In genomic region chr2:31446036-31446435, GRCm38 (mm10) we compare ENCODE assay signal across 29 mouse cellular contexts. TPM values are rescaled to one million over a fixed set of nuclear protein-coding genes. Genes with fewer than 3 reads are reported as not detected.
DNase-seq lines count a peak whose midpoint lies in the region; ATAC-seq and TF ChIP-seq lines count a peak whose summit lies in the region.
"Had no signal": no experiment of that assay in that cellular context is flagged by ENCODE, and none has a peak within 500 bp of the region (broad histone marks: within the 10 kb centered on the region; RNA-seq: fewer than 3 reads in every experiment).

No protein-coding gene starts in this region.

- H3K4me3 ChIP-seq in embryonic fibroblast, embryonic 13.5 days (ENCODE audit: insufficient read depth, low read length), result no peak overlapping the region
- H3K4me3 ChIP-seq: forebrain, embryonic 12.5 days; heart, embryonic 13.5 days; hindbrain, embryonic 10.5 days; liver, embryonic 12.5 days; midbrain, embryonic 10.5 days; midbrain, embryonic 15.5 days; myocyte; neural tube, embryonic 12.5 days had no signal

- DNase-seq in CD4-positive, CD25-positive, alpha-beta regulatory T cell, adult 2 months (ENCODE audit: low read depth, low spot score), result peak; percentile 45
- peak; percentile 19 for DNase-seq in CD4-positive helper T cell, adult 2 months (ENCODE audit: low read depth, low spot score)
- no peak for DNase-seq in urinary bladder, adult 2 months (ENCODE audit: low spot score)
- no peak for DNase-seq in MN1 (ENCODE audit: low spot score)
- no peak for DNase-seq in cerebellum, adult 18-20 months
- DNase-seq: adrenal gland, postnatal 36 days; cerebellum, adult 9-11 months; embryo, embryonic 11 days; heart, postnatal 10 days; kidney, adult 8-10 months; kidney, postnatal 4 days; left cerebral cortex, postnatal 4 days; liver, postnatal 0 days had no signal

- no peak for ATAC-seq in CD4-positive, CD25-positive, alpha-beta regulatory T cell, adult 4 months
- peak; percentile 35; the same call in 1 of the 2 replicates for ATAC-seq in megakaryocyte, adult 5-6 weeks (ENCODE audit: poor library complexity, severe bottlenecking)
- ATAC-seq: hindbrain, embryonic 16.5 days; intestine, embryonic 16.5 days; liver, embryonic 12.5 days; liver, postnatal 0 days; lung, postnatal 0 days; midbrain, embryonic 15.5 days had no signal

- peak overlapping the region; percentile 44 for H3K27ac ChIP-seq in embryonic fibroblast, embryonic 13.5 days (ENCODE audit: insufficient read depth, low read length)
- H3K27ac ChIP-seq: forebrain, embryonic 12.5 days; heart, embryonic 13.5 days; hindbrain, embryonic 10.5 days; kidney, postnatal 0 days; liver, embryonic 12.5 days; midbrain, embryonic 10.5 days; midbrain, embryonic 15.5 days; neural tube, embryonic 12.5 days had no signal

- H3K4me1 ChIP-seq in embryonic fibroblast, embryonic 13.5 days (ENCODE audit: control insufficient read depth, insufficient read depth, low read length), result peaks cover 20% of the 10 kb centered on the region
- H3K4me1 ChIP-seq: liver, embryonic 12.5 days had no signal

- TF ChIP-seq POLR2A in embryonic fibroblast, embryonic 13.5 days (IDR thresholded peaks at IDR 0.05; ENCODE audit: low read depth, low read length), result no peak

- no peak for TF ChIP-seq CTCF in embryonic fibroblast, embryonic 13.5 days (IDR thresholded peaks at IDR 0.05; ENCODE audit: borderline replicate concordance, insufficient read depth, low read length)

RNA-seq across cellular contexts. Expression of gene Ass1, which starts 24.0 kb away (rescaled TPM):
- 100 to 1,000 TPM; 415 to 537 TPM for polyA plus RNA-seq in CD4-positive, CD25-positive, alpha-beta regulatory T cell, adult 4 months (2017; shearing (Covaris generic))
- 212 and 308 TPM in 2 replicates for polyA plus RNA-seq in embryonic fibroblast, embryonic 13.5 days (2011; ENCODE audit: insufficient read length, low read depth, missing spikeins)
- 137 and 147 TPM in 2 replicates for total RNA-seq in megakaryocyte, adult 5-6 weeks (2015)
- 184 and 194 TPM in 2 replicates for total RNA-seq in megakaryocyte, adult 5-6 weeks (2017)
- 34.7 and 39.5 TPM in 2 replicates for polyA plus RNA-seq in urinary bladder, adult 2 months (2012; rRNA removed)
- total RNA-seq: G1E had no signal
- polyA plus RNA-seq: G1E had no signal

Comparison
In these comparisons a context has a peak if more than half of its experiments do, and no peak if none do; other contexts are left out.
1. DNase-seq: peak in CD4-positive, CD25-positive, alpha-beta regulatory T cell, adult 2 months (single experiment) and CD4-positive helper T cell, adult 2 months (single experiment); none in urinary bladder, adult 2 months (single experiment), MN1 (single experiment) and cerebellum, adult 18-20 months (0 of 2).